Mouse (Mus musculus) embryonic fibroblast, embryonic 13.5 days (primary cell): Measurements from ENCODE around the gene Dazl. TPM values are rescaled to one million over a fixed set of nuclear protein-coding genes. Genes with fewer than 3 reads are reported as not detected.
"Not testable (repeated sequence)": the region's sequence is repeated elsewhere in the genome, so short reads cannot be mapped to it uniquely, and the experiment has no call there.

Source experiments
- H3K27ac ChIP-seq: 2 replicates; pipeline ENCODE4 v1.5.1; 2012; ENCODE audit warnings: low read length, control low read depth, inconsistent platforms; ENCODE audit not compliant: insufficient read depth
- H3K4me1 ChIP-seq: 2 replicates; pipeline ENCODE4 v1.6.1; 2011; ENCODE audit warnings: low read length; ENCODE audit not compliant: control insufficient read depth, insufficient read depth
- H3K4me3 ChIP-seq: 2 replicates; pipeline ENCODE4 v1.5.1; 2011; ENCODE audit warnings: mild to moderate bottlenecking, control low read depth, low read length; ENCODE audit not compliant: insufficient read depth
- CTCF ChIP-seq: IDR thresholded peaks from 2 replicates; pipeline ENCODE4 v1.5.1; 2011; ENCODE audit warnings: mild to moderate bottlenecking, control low read depth, low read length, moderate library complexity, borderline replicate concordance; ENCODE audit not compliant: insufficient read depth
- POLR2A ChIP-seq: IDR thresholded peaks from 2 replicates; pipeline ENCODE4 v1.6.1; 2011; ENCODE audit warnings: low read depth, mild to moderate bottlenecking, control low read depth, low read length, moderate library complexity
- polyA plus RNA-seq: library from polyadenylated mRNA; stranded (reverse); fragments of >200 nt; gene quantifications from 2 replicates; pipeline ENCODE4 v1.2.4, GENCODE M21; 2011; ENCODE audit warnings: low read depth; ENCODE audit not compliant: missing spikeins, insufficient read length

The Dazl gene
- polyA plus RNA-seq, 1 experiment = not detected

DNA sequence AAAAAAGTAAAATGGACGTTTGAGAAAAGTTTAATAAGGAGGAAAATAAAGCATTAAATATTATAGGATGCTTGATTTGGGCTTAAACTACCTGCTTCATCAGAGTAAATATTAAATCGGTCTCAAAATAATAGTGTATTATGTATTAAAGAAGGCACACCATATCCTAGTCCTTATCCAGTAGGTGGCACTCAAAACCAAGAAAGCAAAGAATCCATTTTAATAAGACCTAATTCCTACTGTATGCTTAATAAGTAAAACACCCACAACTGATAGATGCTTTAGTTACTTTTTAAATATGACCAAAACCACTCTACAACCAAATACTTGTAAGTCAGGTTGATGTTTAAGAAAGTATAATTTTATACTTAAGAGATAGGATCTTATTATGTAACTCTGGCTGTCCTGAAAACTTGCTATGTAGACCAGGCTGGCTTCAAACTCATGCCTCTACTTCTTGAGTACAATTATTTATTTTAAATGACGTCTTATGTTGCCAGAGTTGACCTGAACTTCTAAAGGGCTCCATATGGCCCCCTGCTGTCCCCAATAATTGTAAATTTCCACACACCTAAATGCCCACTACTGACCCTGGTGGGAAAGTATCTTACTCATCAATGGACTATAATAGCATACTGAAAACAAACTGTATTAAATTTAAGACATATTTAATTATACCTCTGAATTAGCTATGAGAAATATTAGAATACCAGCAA is 1.8 kb downstream of the Dazl start:
- Histone ChIP-seq H3K4me1 (no peaks in the 10 kb centered on the region), H3K27ac (no peak overlapping the region), H3K4me3 (no peak overlapping the region)
- TF ChIP-seq CTCF (no peak), POLR2A (no peak)

DNA sequence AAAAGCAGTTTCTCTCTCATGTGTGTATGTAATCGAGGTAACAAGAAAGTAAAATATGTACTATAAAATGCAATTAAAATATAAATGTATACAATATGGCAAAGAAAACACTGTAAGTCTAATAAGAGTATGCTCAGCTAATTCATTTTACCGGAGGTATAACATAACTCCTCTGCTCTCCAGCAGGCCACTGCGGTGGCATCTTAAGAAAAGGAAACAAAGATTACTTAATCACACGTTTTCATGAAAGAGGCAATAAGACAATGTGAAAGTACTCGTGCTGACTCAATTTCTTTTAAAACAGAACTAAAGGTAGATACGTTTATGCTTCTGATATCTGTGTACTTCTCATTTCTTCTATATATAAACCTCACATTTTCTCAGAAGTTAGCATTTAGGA is 8.6 kb downstream of the Dazl start:
- Histone ChIP-seq H3K4me3 (no peak overlapping the region), H3K4me1 (no peaks in the 10 kb centered on the region), H3K27ac (no peak overlapping the region)
- no peak for TF ChIP-seq CTCF
- TF ChIP-seq POLR2A = no peak

DNA sequence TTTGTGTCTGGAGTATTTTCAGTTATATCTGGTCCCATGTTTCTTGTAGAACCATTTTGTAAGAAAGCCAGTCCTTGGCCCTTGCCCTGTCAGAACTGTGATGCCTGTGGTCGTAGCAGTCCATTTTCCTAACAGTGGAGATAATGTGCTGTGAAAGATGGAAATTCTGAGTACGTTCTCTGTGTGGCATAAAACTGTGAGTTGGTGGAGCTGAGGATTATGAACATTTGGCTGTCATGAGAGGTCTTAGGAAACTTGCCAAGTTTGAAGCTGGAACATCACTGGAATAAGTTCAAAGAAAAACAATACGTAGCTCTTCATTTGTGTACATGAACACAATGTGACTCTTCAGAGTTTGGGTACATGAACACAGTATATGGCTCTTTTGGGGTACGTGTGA is 31.8 kb downstream of the Dazl start:
- H3K4me1 ChIP-seq, H3K4me3 ChIP-seq, H3K27ac ChIP-seq: not testable (repeated sequence)

DNA sequence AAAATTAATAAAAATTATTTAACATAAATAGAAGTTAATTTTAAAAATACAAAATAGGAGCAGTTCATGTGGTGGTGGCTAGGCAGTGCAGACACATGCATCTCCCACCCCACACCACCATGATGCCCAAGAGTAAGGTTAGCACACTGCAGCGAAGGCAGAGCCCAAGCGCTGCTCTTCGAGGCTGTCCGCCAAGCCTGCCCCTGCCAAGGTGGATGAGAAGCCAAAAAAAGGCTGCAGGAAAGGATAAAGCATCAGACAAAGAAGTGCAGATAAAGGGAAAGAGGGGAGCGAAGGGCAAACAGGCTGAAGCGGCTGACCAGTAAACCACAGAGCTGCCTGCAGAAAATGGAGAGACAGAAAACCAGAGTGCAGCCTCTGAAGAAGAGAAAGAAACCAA is 32.6 kb downstream of the Dazl start:
- no peaks in the 10 kb centered on the region for H3K4me1 ChIP-seq
- TF ChIP-seq POLR2A (no peak), CTCF (no peak)

DNA sequence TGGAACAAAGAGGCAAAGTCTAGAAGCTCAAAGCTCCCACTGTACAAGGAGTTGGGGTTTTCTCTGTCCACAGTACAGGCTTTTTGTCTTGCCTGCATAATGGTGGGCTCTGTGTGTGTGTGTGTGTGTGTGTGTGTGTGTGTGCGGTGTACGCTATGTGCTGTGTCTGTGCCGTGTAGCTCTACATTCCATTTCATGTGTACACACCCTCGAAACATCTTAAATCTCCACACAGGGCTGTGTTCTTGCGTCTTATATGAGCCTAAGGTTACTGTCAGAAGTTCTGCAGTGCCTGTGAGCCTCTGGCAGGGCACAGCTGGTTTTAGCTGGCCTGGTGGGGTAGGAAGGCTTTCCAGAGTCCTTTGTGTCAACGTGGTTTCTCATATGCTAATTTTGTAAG is 46.8 kb downstream of the Dazl start:
- Histone ChIP-seq H3K4me1 (no peaks in the 10 kb centered on the region), H3K27ac (no peak overlapping the region), H3K4me3 (no peak overlapping the region)
- TF ChIP-seq POLR2A = no peak
- TF ChIP-seq CTCF = no peak

More for the DNA sequence above, 32.6 kb downstream of the Dazl start:
- H3K27ac ChIP-seq = no peak overlapping the region
- no peak overlapping the region for H3K4me3 ChIP-seq

DNA sequence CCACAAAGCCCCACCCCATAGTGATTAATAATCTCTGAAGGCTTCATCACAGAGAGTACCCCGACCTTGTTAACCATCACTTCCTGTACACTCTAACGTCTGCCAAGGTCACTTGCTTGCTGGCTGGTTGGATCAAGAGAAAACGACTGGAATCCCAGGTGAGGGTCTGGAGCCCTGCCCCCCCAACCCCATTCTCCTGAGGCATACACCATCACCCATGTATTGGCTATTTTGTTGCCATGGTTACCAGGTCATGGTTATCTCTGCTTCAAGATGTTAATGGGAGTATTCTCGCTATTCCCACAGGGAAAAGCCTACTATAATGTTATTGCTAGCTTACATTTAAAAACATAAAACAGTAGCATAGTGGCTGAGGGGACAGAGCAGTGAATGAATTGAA is 48.8 kb downstream of the Dazl start:
- Histone ChIP-seq H3K4me3 (no peak overlapping the region), H3K27ac (no peak overlapping the region), H3K4me1 (no peaks in the 10 kb centered on the region)
- TF ChIP-seq CTCF (no peak), POLR2A (no peak)

DNA sequence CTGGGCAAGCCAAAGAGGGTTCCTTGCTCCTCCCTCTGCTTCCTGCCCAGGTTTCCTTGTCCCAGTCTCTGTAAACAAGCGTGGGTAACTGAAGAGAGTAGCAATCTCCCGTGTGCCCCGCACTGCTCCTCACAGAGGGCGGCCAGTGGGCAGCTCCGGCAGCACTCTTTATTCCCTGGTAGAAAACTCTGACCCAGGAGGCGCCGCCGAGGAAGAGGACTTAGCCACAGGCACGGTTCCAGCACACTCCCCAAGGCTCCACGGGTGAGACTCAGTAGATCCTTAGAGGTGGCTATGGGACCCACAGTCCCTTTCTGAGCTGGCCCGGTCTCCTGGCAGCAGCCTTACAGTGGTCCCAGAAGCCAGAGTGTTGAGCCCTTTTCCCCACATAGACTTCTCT is 50.1 kb downstream of the Dazl start:
- no peak overlapping the region for H3K27ac ChIP-seq
- H3K4me1 ChIP-seq = no peaks in the 10 kb centered on the region
- TF ChIP-seq POLR2A = no peak
- no peak for TF ChIP-seq CTCF
- no peak overlapping the region for H3K4me3 ChIP-seq

DNA sequence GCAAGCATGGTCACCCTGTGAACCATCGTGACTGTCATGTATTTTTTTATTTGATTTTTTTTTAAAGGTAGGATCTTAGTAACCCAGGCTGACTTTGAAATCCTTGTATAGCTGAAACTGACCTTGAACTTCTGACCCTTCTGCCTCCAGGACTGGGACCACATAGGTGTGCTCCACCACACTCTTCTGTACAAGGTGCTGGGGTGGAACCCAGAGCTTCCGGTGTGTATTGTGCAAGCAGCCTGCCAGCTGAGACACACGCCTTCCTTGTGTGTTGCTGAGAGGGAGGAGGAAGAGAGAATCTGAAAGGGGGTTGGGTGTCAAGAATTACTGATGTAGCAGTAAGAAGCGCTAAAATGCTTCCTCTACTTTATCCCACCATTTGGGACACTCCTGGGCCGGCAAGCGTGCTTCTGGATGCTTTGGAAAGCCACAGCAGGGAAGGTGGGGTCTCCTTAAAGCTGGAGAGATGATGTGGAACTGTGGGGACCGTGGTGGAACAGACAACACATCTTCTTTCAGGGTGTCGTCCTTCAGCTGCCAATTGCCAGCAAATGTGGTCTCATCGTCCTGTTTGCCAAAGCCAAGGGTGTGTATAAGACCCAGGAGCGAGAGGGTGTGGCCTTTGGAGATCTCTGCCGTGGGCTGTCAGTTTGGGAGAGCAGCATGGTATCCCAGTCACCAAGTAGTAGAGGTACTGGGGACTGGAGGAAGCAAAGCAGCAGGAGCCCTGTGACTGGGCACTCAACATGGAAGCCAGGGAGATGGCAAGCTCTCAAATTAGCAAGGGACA is 55.4 kb downstream of the Dazl start:
- no peaks in the 10 kb centered on the region for H3K4me1 ChIP-seq
- H3K4me3 ChIP-seq = no peak overlapping the region
- TF ChIP-seq CTCF (no peak), POLR2A (no peak)
- H3K27ac ChIP-seq = no peak overlapping the region

DNA sequence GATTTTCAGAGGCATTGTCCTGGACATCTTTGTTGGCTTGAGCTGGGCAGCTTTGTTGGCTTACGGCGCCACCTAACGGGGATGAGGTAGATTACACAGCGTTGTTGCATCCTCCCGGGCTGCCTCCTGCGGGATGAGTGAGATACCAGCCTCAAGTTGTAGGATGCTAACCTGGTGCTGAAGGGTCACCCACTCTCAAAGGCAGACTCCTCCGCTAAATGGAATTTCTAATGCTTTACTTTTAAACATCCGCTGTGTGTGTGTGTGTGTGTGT is 56.1 kb downstream of the Dazl start:
- Histone ChIP-seq H3K4me3 (no peak overlapping the region), H3K27ac (no peak overlapping the region), H3K4me1 (no peaks in the 10 kb centered on the region)
- TF ChIP-seq POLR2A (no peak), CTCF (peak; percentile 96)

DNA sequence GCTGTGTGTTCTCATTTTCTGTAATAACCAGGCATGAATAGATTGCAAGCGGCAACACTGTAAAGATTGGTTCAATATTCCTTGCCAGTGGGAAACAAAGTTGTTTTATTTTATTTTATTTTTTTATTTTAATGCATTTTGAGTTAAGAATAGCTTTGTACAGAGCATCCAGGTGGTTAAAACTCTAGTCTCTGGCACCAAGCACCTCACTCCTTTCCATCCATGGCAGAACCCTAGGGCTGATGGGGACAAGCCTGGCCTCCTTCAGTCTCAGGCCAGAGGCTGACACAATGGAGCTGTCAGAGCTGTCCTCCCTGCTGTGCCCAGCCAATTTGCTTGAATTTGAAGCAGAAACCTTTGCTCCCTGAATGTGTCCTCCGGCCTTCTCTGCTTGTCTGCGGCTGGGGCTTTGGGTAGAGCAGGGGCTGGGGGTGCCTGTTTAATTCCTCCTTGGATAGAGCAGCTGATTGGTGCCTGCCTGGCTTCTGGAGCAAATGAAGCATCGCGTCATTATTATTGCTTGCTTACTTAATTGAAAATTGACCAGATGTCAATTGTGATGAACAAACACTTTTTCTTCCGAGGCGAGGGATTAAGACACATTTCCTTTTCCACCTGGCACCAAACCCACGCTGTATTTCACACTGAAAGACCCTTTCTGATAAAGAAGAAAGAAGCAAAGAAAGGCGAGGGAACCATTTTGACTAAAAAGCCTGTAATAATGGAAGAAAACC is 56.6 kb downstream of the Dazl start:
- H3K27ac ChIP-seq = no peak overlapping the region
- TF ChIP-seq POLR2A = no peak
- no peak for TF ChIP-seq CTCF

More for the DNA sequence above, 56.6 kb downstream of the Dazl start:
- H3K4me3 ChIP-seq = no peak overlapping the region
- H3K4me1 ChIP-seq = no peaks in the 10 kb centered on the region
